Mouse (Mus musculus) CH12.LX (cell line): ENCODE measurements around the gene Frs3. TPM values are rescaled to one million over a fixed set of nuclear protein-coding genes. Genes with fewer than 3 reads are reported as not detected.

Experiments used
- DNase-seq: peaks from one replicate; pipeline ENCODE4 v3.0.0-alpha.2; 2013; ENCODE audit errors: extremely low read depth
- H3K27ac ChIP-seq: 2 replicates; pipeline ENCODE4 v1.5.1; 2012; ENCODE audit warnings: low read depth, mild to moderate bottlenecking, control low read depth, moderate library complexity; ENCODE audit not compliant: insufficient read depth
- H3K27me3 ChIP-seq: replicated peaks from 2 replicates; pipeline ENCODE3; 2012; ENCODE audit warnings: inconsistent platforms
- H3K36me3 ChIP-seq, 2 experiments: replicated peaks in 1 of 2; 2 replicates each; pipeline versions ENCODE3 to v1.6.1; 2012; ENCODE audit warnings: inconsistent platforms in 1 of 2, low read length in 1 of 2, mild to moderate bottlenecking in 1 of 2, mixed read lengths in 1 of 2, moderate library complexity in 1 of 2; ENCODE audit not compliant: control insufficient read depth in 1 of 2, insufficient read depth in 1 of 2
- H3K4me1 ChIP-seq, 2 experiments: 2 replicates each; pipeline ENCODE4 v1.6.1; 2012; ENCODE audit warnings: inconsistent platforms in 1 of 2, moderate library complexity in 1 of 2; ENCODE audit not compliant: insufficient read depth in 2 of 2, control insufficient read depth in 1 of 2
- H3K4me2 ChIP-seq: 2 replicates; pipeline ENCODE4 v1.6.1; 2012; ENCODE audit warnings: low read depth, mild to moderate bottlenecking, control low read depth; ENCODE audit not compliant: poor library complexity, insufficient read depth, severe bottlenecking
- H3K4me3 ChIP-seq, 3 experiments: fragments of 150-350 bp in 1 of 3; sonication (generic) in 1 of 3; replicated peaks in 1 of 3; 2 replicates each; pipeline versions ENCODE3 to v1.5.1; 2011 to 2012; ENCODE audit warnings: low read depth in 2 of 3, low read length in 2 of 3, mild to moderate bottlenecking in 2 of 3, moderate library complexity in 2 of 3, control low read depth in 1 of 3, improper control_type of control experiment in 1 of 3, inconsistent platforms in 1 of 3, mixed read lengths in 1 of 3; ENCODE audit not compliant: poor library complexity in 1 of 3
- H3K79me2 ChIP-seq: replicated peaks from 2 replicates; pipeline ENCODE4 v1.6.1; 2012; ENCODE audit warnings: mild to moderate bottlenecking, moderate library complexity; ENCODE audit not compliant: control insufficient read depth, poor library complexity, insufficient read depth, severe bottlenecking; ENCODE audit errors: extremely low read depth
- H3K9ac ChIP-seq: 2 replicates; pipeline ENCODE4 v1.6.1; 2012; ENCODE audit warnings: low read depth, mild to moderate bottlenecking, control low read depth, moderate library complexity; ENCODE audit not compliant: insufficient read depth
- H3K9me3 ChIP-seq: replicated peaks from 2 replicates; pipeline ENCODE3; 2012; ENCODE audit warnings: low read length, inconsistent platforms, mixed read lengths
- BHLHE40 ChIP-seq: IDR thresholded peaks from 2 replicates; pipeline ENCODE4 v1.6.1; 2011; ENCODE audit warnings: mild to moderate bottlenecking, low read depth, low read length, improper control_type of control experiment
- CTCF ChIP-seq, 2 experiments: IDR thresholded peaks in 1 of 2; conservative IDR thresholded peaks in 1 of 2; 2 replicates each; pipeline ENCODE4 v1.5.1; 2011 to 2012; ENCODE audit warnings: low read depth in 2 of 2, low read length in 2 of 2, improper control_type of control experiment in 1 of 2, inconsistent platforms in 1 of 2, mild to moderate bottlenecking in 1 of 2, moderate library complexity in 1 of 2
- E2F4 ChIP-seq: IDR thresholded peaks from 2 replicates; pipeline ENCODE4 v1.6.1; 2011; ENCODE audit warnings: low read depth, low read length, improper control_type of control experiment; ENCODE audit not compliant: insufficient replicate concordance
- EP300 ChIP-seq: IDR thresholded peaks from 2 replicates; pipeline ENCODE4 v1.6.1; 2011; ENCODE audit warnings: low read length, improper control_type of control experiment
- ETS1 ChIP-seq: conservative IDR thresholded peaks from 2 replicates; pipeline ENCODE4 v1.6.1; 2012; ENCODE audit warnings: low read depth, mild to moderate bottlenecking, inconsistent platforms, low read length, improper control_type of control experiment, moderate library complexity
- HCFC1 ChIP-seq: IDR thresholded peaks from 2 replicates; pipeline ENCODE4 v1.6.1; 2012; ENCODE audit warnings: low read depth, mild to moderate bottlenecking, inconsistent platforms, low read length, improper control_type of control experiment
- IRF4 ChIP-seq: IDR thresholded peaks from 2 replicates; pipeline ENCODE4 v1.6.1; 2014; ENCODE audit warnings: low read depth, mild to moderate bottlenecking, inconsistent platforms, low read length, improper control_type of control experiment
- JUN ChIP-seq: IDR thresholded peaks from 2 replicates; pipeline ENCODE4 v1.6.1; 2011; ENCODE audit warnings: low read depth, mild to moderate bottlenecking, low read length, improper control_type of control experiment, moderate library complexity; ENCODE audit not compliant: insufficient read depth
- KAT2A ChIP-seq: IDR thresholded peaks from 2 replicates; pipeline ENCODE4 v1.6.1; 2012; ENCODE audit warnings: low read length, improper control_type of control experiment, inconsistent platforms; ENCODE audit not compliant: insufficient replicate concordance
- MAFK ChIP-seq: IDR thresholded peaks from 2 replicates; pipeline ENCODE4 v1.6.1; 2011; ENCODE audit warnings: low read length, improper control_type of control experiment; ENCODE audit not compliant: insufficient replicate concordance
- MAX ChIP-seq: IDR thresholded peaks from 2 replicates; pipeline ENCODE4 v1.6.1; 2011; ENCODE audit warnings: low read length, improper control_type of control experiment
- MAZ ChIP-seq: IDR thresholded peaks from 2 replicates; pipeline ENCODE4 v1.6.1; 2012; ENCODE audit warnings: low read depth, mild to moderate bottlenecking, inconsistent platforms, low read length, improper control_type of control experiment, moderate library complexity
- MEF2A ChIP-seq: IDR thresholded peaks from 2 replicates; pipeline ENCODE4 v1.6.1; 2014; ENCODE audit warnings: low read depth, mild to moderate bottlenecking, inconsistent platforms, low read length, improper control_type of control experiment, borderline replicate concordance
- MXI1 ChIP-seq: IDR thresholded peaks from 2 replicates; pipeline ENCODE4 v1.6.1; 2011; ENCODE audit warnings: mild to moderate bottlenecking, low read depth, low read length, improper control_type of control experiment
- MYC ChIP-seq: IDR thresholded peaks from 2 replicates; pipeline ENCODE4 v1.6.1; 2011; ENCODE audit warnings: low read depth, mild to moderate bottlenecking, improper control_type of control experiment, low read length
- NRF1 ChIP-seq: IDR thresholded peaks from 2 replicates; pipeline ENCODE4 v1.6.1; 2014; ENCODE audit warnings: low read depth, mild to moderate bottlenecking, inconsistent platforms, low read length, improper control_type of control experiment, moderate library complexity
- RAD21 ChIP-seq: IDR thresholded peaks from 2 replicates; pipeline ENCODE4 v1.6.1; 2011; ENCODE audit warnings: low read depth, mild to moderate bottlenecking, low read length, improper control_type of control experiment, moderate library complexity
- SIN3A ChIP-seq: IDR thresholded peaks from 2 replicates; pipeline ENCODE4 v1.6.1; 2012; ENCODE audit warnings: low read length, improper control_type of control experiment, inconsistent platforms
- SMC3 ChIP-seq: IDR thresholded peaks from 2 replicates; pipeline ENCODE4 v1.6.1; 2011; ENCODE audit warnings: low read depth, low read length, improper control_type of control experiment
- TBP ChIP-seq: conservative IDR thresholded peaks from 2 replicates; pipeline ENCODE4 v1.6.1; 2011; ENCODE audit warnings: low read depth, low read length, improper control_type of control experiment
- TCF12 ChIP-seq: IDR thresholded peaks from 2 replicates; pipeline ENCODE4 v1.6.1; 2014; ENCODE audit warnings: low read depth, mild to moderate bottlenecking, inconsistent platforms, low read length, improper control_type of control experiment
- UBTF ChIP-seq: IDR thresholded peaks from 2 replicates; pipeline ENCODE4 v1.6.1; 2012; ENCODE audit warnings: low read depth, mild to moderate bottlenecking, inconsistent platforms, low read length, improper control_type of control experiment, moderate library complexity
- USF1 ChIP-seq: IDR thresholded peaks from 2 replicates; pipeline ENCODE4 v1.6.1; 2014; ENCODE audit warnings: low read depth, mild to moderate bottlenecking, inconsistent platforms, low read length, improper control_type of control experiment
- USF2 ChIP-seq: conservative IDR thresholded peaks from 2 replicates; pipeline ENCODE4 v1.6.1; 2011; ENCODE audit warnings: low read depth, low read length, improper control_type of control experiment
- ZC3H11A ChIP-seq: IDR thresholded peaks from 2 replicates; pipeline ENCODE4 v1.6.1; 2012; ENCODE audit warnings: low read depth, mild to moderate bottlenecking, inconsistent platforms, low read length, improper control_type of control experiment
- ZMIZ1 ChIP-seq: IDR thresholded peaks from 2 replicates; pipeline ENCODE4 v1.6.1; 2012; ENCODE audit warnings: low read depth, mild to moderate bottlenecking, inconsistent platforms, low read length, improper control_type of control experiment
- ZNF384 ChIP-seq: IDR thresholded peaks from 2 replicates; pipeline ENCODE4 v1.6.1; 2012; ENCODE audit warnings: low read depth, low read length, improper control_type of control experiment, inconsistent platforms
- dilution Hi-C: fragments of 300-500 bp; cut with MboI; formaldehyde crosslinking; loops from 2 replicates; pipeline ENCODE4 v1.14.3; 2020; ENCODE audit warnings: low sequenced_read_pairs; ENCODE audit not compliant: extremely low pct_unique_long_range_greater_than_20kb, extremely low pct_ligation_motif_present
- in situ Hi-C: fragments of 300-500 bp; cut with MboI; formaldehyde crosslinking; loops from 3 replicates; pipeline ENCODE4 v1.14.3; 2019; ENCODE audit warnings: low sequenced_read_pairs, low pct_ligation_motif_present, low pct_unique_long_range_greater_than_20kb, mixed read lengths
- polyA plus RNA-seq: library from polyadenylated mRNA; unstranded; fragments of >175 nt; gene quantifications from 2 replicates; pipeline ENCODE4 v1.2.1, GENCODE M21; 2012; ENCODE audit warnings: low read depth; ENCODE audit not compliant: insufficient read length
- total RNA-seq, 2 experiments: library from RNA; depleted of rRNA; stranded (reverse); fragments of 300-350 nt in 1 of 2; fragments of >200 nt in 1 of 2; gene quantifications; 2 replicates each; pipeline ENCODE4 v1.2.3; 2012 to 2014

Gene Frs3
- total and polyA plus RNA-seq, 3 experiments = 0.54 to 2.9 (median 0.67) TPM

- Histone ChIP-seq H3K36me3 (peaks cover 28 to 73% of the 10 kb centered on the region in 2 experiments), H3K4me3 (no peak overlapping the region)
- in situ Hi-C loops = no loop called here
Measured at GRCm38 (mm10) chr17:47678238-47678637, 10.6 kb upstream of the Frs3 start.

DNA sequence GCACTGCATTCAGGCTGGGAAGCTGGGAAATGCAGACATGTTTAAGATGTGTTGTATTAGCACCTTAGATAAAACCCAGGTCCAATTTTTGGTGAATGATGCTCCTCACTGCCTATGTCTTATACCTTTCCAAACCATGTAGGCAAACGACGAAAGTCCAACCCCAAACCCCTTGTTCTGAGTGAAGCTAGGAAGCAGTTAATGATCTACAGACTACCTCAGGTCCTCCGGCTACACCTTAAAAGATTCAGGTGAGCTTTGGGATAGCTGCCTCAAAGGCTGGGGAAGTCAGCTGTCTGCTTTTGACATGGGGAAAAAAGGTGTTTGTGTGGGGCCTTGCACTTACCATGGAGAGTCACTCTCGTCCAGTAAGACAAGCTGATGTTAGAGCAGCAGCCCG, 10.1 kb upstream of the Frs3 start:
- TF ChIP-seq MXI1 (no peak), MAZ (no peak), MYC (no peak), BHLHE40 (no peak), MEF2A (no peak), KAT2A (no peak), E2F4 (no peak), TBP (no peak), IRF4 (no peak), HCFC1 (no peak), SMC3 (no peak), MAFK (no peak), ZC3H11A (no peak), NRF1 (no peak), MAX (no peak), SIN3A (no peak), RAD21 (no peak)

More at GRCm38 (mm10) chr17:47678238-47678637, 10.6 kb upstream of the Frs3 start:
- Histone ChIP-seq H3K4me1 (peaks cover 4 to 19% of the 10 kb centered on the region in 2 experiments), H3K27ac (no peak overlapping the region), H3K79me2 (no peaks in the 10 kb centered on the region), H3K4me2 (no peak overlapping the region), H3K9ac (no peak overlapping the region), H3K27me3 (no peaks in the 10 kb centered on the region), H3K9me3 (no peaks in the 10 kb centered on the region)
- dilution Hi-C loops = no loop called here
- TF ChIP-seq TCF12 (no peak), SMC3 (no peak), ZNF384 (no peak), CTCF (conservative IDR thresholded peaks at IDR 0.05 in 1 of 2, IDR thresholded peaks at IDR 0.05 in 1 of 2; ENCODE audit: low read depth in 2 of 2, low read length in 2 of 2) (no peak), ZMIZ1 (no peak), ETS1 (no peak), MAX (no peak), EP300 (no peak), JUN (no peak), ZC3H11A (no peak), KAT2A (no peak), USF2 (no peak), USF1 (no peak), UBTF (no peak)
- DNase-seq = no peak

More for the DNA sequence above, 10.1 kb upstream of the Frs3 start:
- H3K9me3 ChIP-seq = no peaks in the 10 kb centered on the region
- peaks cover 5 to 20% of the 10 kb centered on the region in 2 experiments for H3K4me1 ChIP-seq
- in situ Hi-C loops (no loop called here), dilution Hi-C loops (no loop called here)
- H3K27me3 ChIP-seq = no peaks in the 10 kb centered on the region
- H3K79me2 ChIP-seq = no peaks in the 10 kb centered on the region
- no peak overlapping the region for H3K27ac ChIP-seq
- no peak overlapping the region for H3K4me3 ChIP-seq
- H3K36me3 ChIP-seq = peaks cover 28 to 74% of the 10 kb centered on the region in 2 experiments
- H3K9ac ChIP-seq = no peak overlapping the region
- no peak overlapping the region for H3K4me2 ChIP-seq
- no peak for DNase-seq
